Mouse (Mus musculus) ES-E14 (cell line): Measurements from ENCODE around the gene Zp3.

Experiments used
- CHD2 ChIP-seq: IDR thresholded peaks from 2 replicates; pipeline ENCODE4 v1.6.1; 2014; ENCODE audit warnings: mild to moderate bottlenecking, low read depth, low read length, inconsistent platforms
- HCFC1 ChIP-seq: IDR thresholded peaks from 2 replicates; pipeline ENCODE4 v1.6.1; 2012; ENCODE audit warnings: low read length, inconsistent platforms, borderline replicate concordance; ENCODE audit not compliant: insufficient read depth
- MAFK ChIP-seq: IDR thresholded peaks from 2 replicates; pipeline ENCODE4 v1.6.1; 2014; ENCODE audit warnings: mild to moderate bottlenecking, low read depth, low read length, inconsistent platforms; ENCODE audit not compliant: insufficient read depth
- ZC3H11A ChIP-seq: IDR thresholded peaks from 2 replicates; pipeline ENCODE4 v1.6.1; 2012; ENCODE audit warnings: low read depth, mild to moderate bottlenecking, inconsistent platforms, low read length, borderline replicate concordance
- ZNF384 ChIP-seq: IDR thresholded peaks from 2 replicates; pipeline ENCODE4 v1.6.1; 2012; ENCODE audit warnings: low read depth, low read length, inconsistent platforms

DNA sequence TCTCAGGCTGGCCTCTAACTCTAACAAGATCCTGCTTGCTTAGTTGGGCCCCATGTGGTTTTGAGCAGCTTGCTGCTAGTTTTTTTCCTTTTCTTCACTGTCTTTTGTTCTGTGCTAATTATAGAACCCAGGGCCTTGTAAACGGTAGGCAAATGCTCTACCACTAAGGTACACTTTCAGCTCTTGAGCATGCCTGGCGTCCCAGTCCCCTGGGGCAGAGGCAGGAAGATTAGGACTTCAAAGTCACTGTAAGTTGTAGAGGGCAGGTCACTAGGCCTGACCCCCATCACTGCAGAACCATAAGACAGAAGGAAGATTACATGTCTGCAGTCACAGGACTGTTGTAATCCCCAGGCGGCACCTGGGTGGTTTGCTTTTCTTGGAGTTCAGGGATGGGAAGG is 22.9 kb downstream of the Zp3 start:
- no peak for TF ChIP-seq CHD2
- TF ChIP-seq HCFC1, result no peak
- TF ChIP-seq ZC3H11A, result no peak
- no peak for TF ChIP-seq ZNF384
- TF ChIP-seq MAFK, result no peak
